Mouse (Mus musculus) limb, embryonic 15.5 days (tissue): ENCODE data around the gene Alg3. TPM values are rescaled to one million over a fixed set of nuclear protein-coding genes. Genes with fewer than 3 reads are reported as not detected.

Experiments used
- ATAC-seq: fragments of 200-750 bp; cut with Nextera tagmentation; 2 replicates; pipeline ENCODE4 v1.8.0; 2017; ENCODE audit warnings: low read depth, moderate TSS enrichment; ENCODE audit not compliant: insufficient number of reproducible peaks, low FRiP score, low TSS enrichment
- H3K27ac ChIP-seq: fragments of 300-500 bp; sonication (generic); 2 replicates; pipeline ENCODE4 v1.5.1; 2015; ENCODE audit warnings: moderate library complexity, mild to moderate bottlenecking, inconsistent platforms
- H3K27me3 ChIP-seq: fragments of 300-500 bp; sonication (generic); 2 replicates; pipeline ENCODE4 v1.6.1; 2015; ENCODE audit warnings: inconsistent platforms
- H3K36me3 ChIP-seq: fragments of 300-500 bp; sonication (generic); 2 replicates; pipeline ENCODE4 v1.6.1; 2015; ENCODE audit warnings: inconsistent platforms
- H3K4me1 ChIP-seq: fragments of 300-500 bp; sonication (generic); 2 replicates; pipeline ENCODE4 v1.6.1; 2015; ENCODE audit warnings: inconsistent platforms
- H3K4me2 ChIP-seq: fragments of 300-500 bp; sonication (generic); 2 replicates; pipeline ENCODE4 v1.6.1; 2015; ENCODE audit warnings: mild to moderate bottlenecking, inconsistent platforms
- H3K4me3 ChIP-seq: fragments of 300-500 bp; sonication (generic); 2 replicates; pipeline ENCODE4 v1.5.1; 2015; ENCODE audit warnings: mild to moderate bottlenecking, inconsistent platforms
- H3K9ac ChIP-seq: fragments of 300-500 bp; sonication (generic); 2 replicates; pipeline ENCODE4 v1.6.1; 2015; ENCODE audit warnings: inconsistent platforms
- H3K9me3 ChIP-seq: fragments of 300-500 bp; sonication (generic); 2 replicates; pipeline ENCODE4 v1.6.1; 2016; ENCODE audit warnings: inconsistent platforms
- WGBS: fragments of 180-500 bp; shearing (Covaris S2); methylation state at CpG from one replicate; pipeline ENCODE4 v1.1.7; 2015; 5-methylcytosine and 5-hydroxymethylcytosine counted together
- polyA plus RNA-seq: library from polyadenylated mRNA; unstranded; fragments of >200 nt; fragmentation: Nextera tagmentation; extraction: Ambion mirVana; gene quantifications from 2 replicates; pipeline ENCODE4 v1.2.1, GENCODE M21; 2015

Alg3 gene
- polyA plus RNA-seq, result 33.6 and 38.4 TPM in 2 replicates

GRCm38 (mm10) chr16:20611357-20612227 is at the start of gene Alg3, which contains the start of the genes Eef1akmt4 and Gm49333:
Alg3 (minus strand) TSS chr16:20611735.
Eef1akmt4 (plus strand) TSS chr16:20611593.
Gm49333 (plus strand) TSS chr16:20611610.
- ATAC-seq, result peak; percentile 94
- peak within 1 kb of the TSS; percentile 91 for H3K4me2 ChIP-seq

GRCm38 (mm10) chr16:20657661-20658060 is 46.1 kb upstream of the Alg3 start:
- H3K4me2 ChIP-seq, result no peak overlapping the region
- ATAC-seq, result no peak

More at GRCm38 (mm10) chr16:20611357-20612227, at the start of gene Alg3, which contains the start of the genes Eef1akmt4 and Gm49333:
- no peaks in the 10 kb centered on the region for H3K27me3 ChIP-seq
- peak within 1 kb of the TSS; percentile 61 for H3K9ac ChIP-seq
- H3K4me3 ChIP-seq, result peak within 1 kb of the TSS; percentile 58
- peaks cover 17% of the 10 kb centered on the region for H3K36me3 ChIP-seq
- peaks cover 9% of the 10 kb centered on the region for H3K4me1 ChIP-seq
- peak within 1 kb of the TSS; percentile 85 for H3K27ac ChIP-seq
- no peaks in the 10 kb centered on the region for H3K9me3 ChIP-seq
- 2% methylated on average over 41 of the region's 41 CpGs for WGBS

DNA sequence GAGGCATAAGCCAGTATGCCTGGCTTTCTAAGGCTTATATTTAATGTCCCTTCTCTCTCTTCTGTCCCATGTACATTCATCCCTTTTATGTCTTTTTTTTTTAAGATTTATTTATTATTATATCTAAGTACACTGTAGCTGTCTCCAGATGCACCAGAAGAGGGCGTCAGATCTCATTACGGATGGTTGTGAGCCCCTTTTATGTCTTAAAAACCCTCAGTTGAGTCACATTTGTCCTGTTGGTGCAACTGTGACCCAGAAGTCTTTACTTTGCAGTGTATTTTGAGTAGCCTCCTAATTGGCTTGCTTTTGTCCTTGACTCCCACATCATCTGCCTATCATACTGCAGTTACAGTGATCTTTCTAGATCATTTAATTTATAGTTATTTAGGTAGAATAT is 41.8 kb upstream of the Alg3 start:
- Histone ChIP-seq H3K4me2 (no peak overlapping the region), H3K9me3 (no peaks in the 10 kb centered on the region), H3K27me3 (no peaks in the 10 kb centered on the region), H3K4me1 (peaks cover 13% of the 10 kb centered on the region), H3K27ac (no peak overlapping the region), H3K4me3 (no peak overlapping the region), H3K9ac (no peak overlapping the region), H3K36me3 (peaks cover 41% of the 10 kb centered on the region)
- 51% methylated on average over 2 of the region's 2 CpGs for WGBS
- ATAC-seq, result no peak

More at GRCm38 (mm10) chr16:20657661-20658060, 46.1 kb upstream of the Alg3 start:
- no peak overlapping the region for H3K4me3 ChIP-seq
- no peaks in the 10 kb centered on the region for H3K9me3 ChIP-seq
- peaks cover 5% of the 10 kb centered on the region for H3K4me1 ChIP-seq
- H3K27me3 ChIP-seq, result no peaks in the 10 kb centered on the region
- H3K9ac ChIP-seq, result no peak overlapping the region
- H3K27ac ChIP-seq, result no peak overlapping the region
- WGBS, result 88% methylated on average over 4 of the region's 4 CpGs
- peaks cover 82% of the 10 kb centered on the region for H3K36me3 ChIP-seq

- Histone ChIP-seq H3K9me3 (no peaks in the 10 kb centered on the region), H3K27ac (peak overlapping the region; percentile 43; the same call in 1 of the 2 replicates), H3K4me1 (peaks cover 13% of the 10 kb centered on the region), H3K4me2 (peak overlapping the region; percentile 76), H3K9ac (peak overlapping the region; percentile 80), H3K27me3 (no peaks in the 10 kb centered on the region), H3K36me3 (peaks cover 27% of the 10 kb centered on the region), H3K4me3 (peak overlapping the region; percentile 74)
- 10% methylated on average over 12 of the region's 12 CpGs for WGBS
- ATAC-seq, result no peak
These were observed 40.4 kb upstream of the Alg3 start for GRCm38 (mm10) chr16:20651947-20652310.

DNA sequence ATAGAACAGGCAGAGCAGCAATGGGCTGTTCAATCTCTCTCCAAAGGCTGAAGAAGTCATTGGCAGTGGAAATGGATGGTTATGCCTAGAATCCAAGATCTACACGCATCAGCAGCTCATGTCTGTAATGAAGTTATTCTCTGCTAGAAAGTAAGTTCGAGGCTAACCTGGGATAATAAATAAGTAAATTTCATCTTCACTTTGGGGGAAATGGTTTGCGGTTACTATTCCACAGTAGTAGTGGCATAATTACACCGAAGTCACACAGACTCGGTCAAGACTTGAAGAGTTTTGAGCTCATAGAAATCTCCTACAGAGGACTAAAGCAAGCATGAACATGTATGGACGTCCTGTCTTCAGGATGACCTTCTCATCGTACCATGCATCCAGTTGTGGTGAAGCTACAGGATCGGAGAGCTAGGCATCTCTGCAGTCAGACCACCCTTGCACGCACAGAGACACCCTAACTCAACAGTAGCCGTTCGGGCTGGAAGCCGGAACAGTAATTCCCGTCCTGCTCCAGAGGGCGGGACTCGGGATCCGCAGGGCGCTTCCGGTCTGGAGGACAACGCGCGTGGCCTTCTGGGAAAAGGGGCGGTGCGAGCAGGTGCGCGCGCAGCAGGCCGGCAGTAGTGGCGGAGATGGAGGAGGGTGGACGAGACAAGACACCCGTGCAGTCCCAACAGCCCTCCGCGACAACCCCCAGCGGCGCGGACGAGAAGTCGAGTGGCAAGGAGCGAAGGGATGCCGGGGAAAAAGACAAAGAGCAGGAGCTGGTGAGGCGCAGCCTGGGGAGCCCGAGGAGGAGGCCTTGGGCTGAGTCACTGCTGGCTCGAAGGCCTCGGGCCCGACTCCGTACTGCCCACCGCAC is 39.8 kb upstream of the Alg3 start, which contains the start of gene Psmd2:
Psmd2 (plus strand) TSS at position 577 of the 871 bp plus-strand sequence.
- H3K36me3 ChIP-seq, result peaks cover 21% of the 10 kb centered on the region
- peak within 1 kb of the TSS; percentile 80 for H3K9ac ChIP-seq
- H3K4me3 ChIP-seq, result peak within 1 kb of the TSS; percentile 74
- H3K4me1 ChIP-seq, result peaks cover 13% of the 10 kb centered on the region
- H3K4me2 ChIP-seq, result peak within 1 kb of the TSS; percentile 76
- peak; percentile 87 for ATAC-seq
- peak within 1 kb of the TSS; percentile 67 for H3K27ac ChIP-seq
- WGBS, result 2% methylated on average over 46 of the region's 46 CpGs
- no peaks in the 10 kb centered on the region for H3K9me3 ChIP-seq
- no peaks in the 10 kb centered on the region for H3K27me3 ChIP-seq

DNA sequence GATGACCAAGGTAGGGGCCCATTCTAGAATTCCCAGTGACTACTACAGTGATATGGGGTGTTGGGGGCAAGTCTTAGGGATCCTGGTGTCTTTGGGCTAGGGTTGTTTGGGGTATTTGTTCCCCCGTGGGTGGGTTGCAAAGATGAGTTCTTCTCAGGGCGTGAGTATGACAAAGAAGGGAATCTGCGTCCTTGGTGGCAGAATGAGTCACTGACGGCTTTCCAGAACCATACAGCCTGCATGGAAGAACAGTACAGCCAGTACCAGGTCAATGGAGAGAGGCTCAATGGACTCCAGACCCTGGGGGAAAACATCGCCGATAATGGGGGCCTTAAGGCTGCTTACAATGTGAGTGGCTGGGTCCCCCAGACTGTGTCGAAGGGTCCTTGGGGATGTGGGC is 32.4 kb upstream of the Alg3 start:
- Histone ChIP-seq H3K4me2 (no peak overlapping the region), H3K27ac (no peak overlapping the region), H3K4me1 (0 out of 2 replicates have a peak, but pooled peaks cover 2% of the 10 kb centered on the region), H3K9ac (no peak overlapping the region), H3K4me3 (no peak overlapping the region), H3K9me3 (no peaks in the 10 kb centered on the region), H3K27me3 (no peaks in the 10 kb centered on the region), H3K36me3 (no peaks in the 10 kb centered on the region)
- no peak for ATAC-seq
- WGBS, result 84% methylated on average over 7 of the region's 7 CpGs

DNA sequence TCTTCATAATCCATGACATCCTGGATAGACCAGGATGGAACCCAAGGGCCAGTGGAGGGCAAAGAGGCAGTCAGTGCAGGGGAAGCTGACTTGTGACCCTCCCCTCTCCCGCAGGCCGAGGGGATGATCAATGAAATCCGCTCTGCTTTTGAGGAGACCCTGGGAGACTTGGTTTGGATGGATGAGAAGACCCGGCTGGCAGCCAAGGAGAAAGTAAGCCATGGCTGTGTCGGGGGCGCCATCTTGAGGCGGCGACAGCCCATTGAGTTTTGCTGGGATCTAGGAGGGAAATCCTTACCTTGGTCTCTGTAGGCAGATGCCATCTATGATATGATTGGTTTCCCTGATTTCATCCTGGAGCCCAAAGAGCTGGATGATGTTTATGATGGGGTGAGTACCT is 30.6 kb upstream of the Alg3 start:
- Histone ChIP-seq H3K4me2 (no peak overlapping the region), H3K36me3 (no peaks in the 10 kb centered on the region), H3K4me3 (no peak overlapping the region), H3K9me3 (no peaks in the 10 kb centered on the region), H3K9ac (no peak overlapping the region), H3K27me3 (no peaks in the 10 kb centered on the region), H3K27ac (no peak overlapping the region), H3K4me1 (0 out of 2 replicates have a peak, but pooled peaks cover 2% of the 10 kb centered on the region)
- 2% methylated on average over 8 of the region's 8 CpGs for whole genome bisulfite sequencing
- no peak for ATAC-seq

- H3K27me3 ChIP-seq, result no peaks in the 10 kb centered on the region
- H3K4me2 ChIP-seq, result no peak overlapping the region
- no peak for ATAC-seq
- WGBS, result 68% methylated on average over 8 of the region's 8 CpGs
- H3K4me3 ChIP-seq, result no peak overlapping the region
- no peaks in the 10 kb centered on the region for H3K9me3 ChIP-seq
- H3K9ac ChIP-seq, result no peak overlapping the region
- H3K4me1 ChIP-seq, result 0 out of 2 replicates have a peak, but pooled peaks cover 2% of the 10 kb centered on the region
- no peaks in the 10 kb centered on the region for H3K36me3 ChIP-seq
- no peak overlapping the region for H3K27ac ChIP-seq
These were observed 26.8 kb upstream of the Alg3 start for GRCm38 (mm10) chr16:20638367-20638766.

GRCm38 (mm10) chr16:20637410-20637809 is 25.9 kb upstream of the Alg3 start:
- Histone ChIP-seq H3K4me2 (no peak overlapping the region), H3K36me3 (no peaks in the 10 kb centered on the region; the same call in 1 of the 2 replicates), H3K9ac (no peak overlapping the region), H3K9me3 (no peaks in the 10 kb centered on the region), H3K4me3 (no peak overlapping the region), H3K27me3 (no peaks in the 10 kb centered on the region), H3K27ac (no peak overlapping the region), H3K4me1 (0 out of 2 replicates have a peak, but pooled peaks cover 2% of the 10 kb centered on the region)
- WGBS, result 82% methylated on average over 8 of the region's 8 CpGs
- ATAC-seq, result no peak

- 6% methylated on average over 50 of the region's 54 CpGs for WGBS
- Histone ChIP-seq H3K4me2 (peak within 1 kb of the TSS; percentile 95), H3K9me3 (no peaks in the 10 kb centered on the region), H3K9ac (peak within 1 kb of the TSS; percentile 54), H3K27ac (no peak within 1 kb of the TSS), H3K27me3 (peaks cover 18% of the 10 kb centered on the region; the same call in 1 of the 2 replicates), H3K4me1 (peaks cover 14% of the 10 kb centered on the region), H3K4me3 (peak within 1 kb of the TSS; percentile 56), H3K36me3 (peaks cover 2% of the 10 kb centered on the region; the same call in 1 of the 2 replicates)
- ATAC-seq, result no peak
These were observed 18.4 kb upstream of the Alg3 start, which contains the start of gene Ece2 for GRCm38 (mm10) chr16:20629731-20630634. Ece2 (plus strand) TSS chr16:20629828.
